Mouse (Mus musculus): Measurements from ENCODE around the gene S1pr2. TPM values are rescaled to one million over a fixed set of nuclear protein-coding genes. Genes with fewer than 3 reads are reported as not detected.

Gene S1pr2
- polyA plus RNA-seq (2012; rRNA removed) (28.3 and 37.6 TPM in 2 replicates), polyA plus RNA-seq (2014; fragmentation: Nextera tagmentation; extraction: Ambion mirVana) (59.9 and 67.9 TPM in 2 replicates)

- H3K27me3 ChIP-seq (ENCODE audit: control insufficient read depth, insufficient read depth, low read length) = no peaks in the 10 kb centered on the region
- peak within 1 kb of the TSS; percentile 92 for H3K4me3 ChIP-seq (replicated peaks; ENCODE audit: low read length)
- ATAC-seq (ENCODE audit: low FRiP score, low read depth) = peak; percentile 80
- WGBS = 9% methylated on average over 33 of the region's 47 CpGs
- H3K4me1 ChIP-seq (ENCODE audit: control insufficient read depth, insufficient read depth, low read length) = peaks cover 41% of the 10 kb centered on the region
- H3K27ac ChIP-seq (replicated peaks; ENCODE audit: low read depth, low read length) = peak within 1 kb of the TSS; percentile 98
- no peaks in the 10 kb centered on the region for H3K9me3 ChIP-seq (ENCODE audit: control insufficient read depth, low read length)
- peak within 1 kb of the TSS; percentile 70 for H3K4me2 ChIP-seq (replicated peaks; ENCODE audit: low read depth, low read length, severe bottlenecking)
- H3K9ac ChIP-seq (ENCODE audit: low read depth, low read length, severe bottlenecking) = peak within 1 kb of the TSS; percentile 93
- TF ChIP-seq POLR2A (IDR thresholded peaks at IDR 0.05; ENCODE audit: borderline replicate concordance, extremely low read depth, insufficient read depth, insufficient read length) = peak; percentile 18; the same call in 1 of the 2 replicates
- no peaks in the 10 kb centered on the region; the same call in 1 of the 2 replicates for H3K36me3 ChIP-seq (ENCODE audit: control insufficient read depth, insufficient read depth, low read length)
- peak; percentile 92 for DNase-seq (ENCODE audit: low spot score)
These were observed at the start of gene S1pr2 for GRCm38 (mm10) chr9:20976216-20976960. Gene S1pr2, minus strand, starts transcription at chr9:20976781.

DNA sequence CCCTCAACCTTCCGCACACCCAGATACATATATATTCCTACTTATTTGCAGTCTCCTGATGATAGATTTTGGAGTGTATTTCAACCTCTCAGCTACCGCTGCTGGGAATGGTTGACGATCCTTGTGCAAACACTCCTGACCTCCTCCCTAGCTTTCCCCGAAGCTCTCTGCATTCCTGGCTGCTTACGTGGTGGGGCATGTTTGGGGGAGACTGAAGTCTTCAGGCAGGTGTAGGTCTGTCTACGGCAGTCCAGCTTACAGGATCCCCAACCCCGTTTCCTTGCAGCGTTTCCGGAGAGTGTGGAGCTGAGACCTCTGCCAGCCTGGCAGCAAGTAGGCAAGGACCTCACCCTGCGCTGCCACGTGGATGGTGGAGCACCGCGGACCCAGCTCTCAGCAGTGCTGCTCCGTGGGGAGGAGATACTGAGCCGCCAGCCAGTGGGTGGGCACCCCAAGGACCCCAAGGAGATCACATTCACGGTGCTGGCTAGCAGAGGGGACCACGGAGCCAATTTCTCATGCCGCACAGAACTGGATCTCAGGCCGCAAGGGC lies 48.8 kb upstream of the S1pr2 start:
- ATAC-seq (ENCODE audit: low FRiP score, low read depth) (no peak), DNase-seq (ENCODE audit: low spot score) (no peak)
- peaks cover 14% of the 10 kb centered on the region for H3K27me3 ChIP-seq (ENCODE audit: control insufficient read depth, insufficient read depth, low read length)
- no peak overlapping the region for H3K27ac ChIP-seq (replicated peaks; ENCODE audit: low read depth, low read length)
- peaks cover 7% of the 10 kb centered on the region; the same call in 1 of the 2 replicates for H3K4me1 ChIP-seq (ENCODE audit: control insufficient read depth, insufficient read depth, low read length)
- H3K9ac ChIP-seq (ENCODE audit: low read depth, low read length, severe bottlenecking) = no peak overlapping the region
- no peak overlapping the region for H3K4me2 ChIP-seq (replicated peaks; ENCODE audit: low read depth, low read length, severe bottlenecking)
- 68% methylated on average over 19 of the region's 19 CpGs for WGBS
- no peak overlapping the region for H3K4me3 ChIP-seq (replicated peaks; ENCODE audit: low read length)
- H3K9me3 ChIP-seq (ENCODE audit: control insufficient read depth, low read length) = no peaks in the 10 kb centered on the region
- no peaks in the 10 kb centered on the region for H3K36me3 ChIP-seq (ENCODE audit: control insufficient read depth, insufficient read depth, low read length)
- no peak for TF ChIP-seq POLR2A (IDR thresholded peaks at IDR 0.05; ENCODE audit: borderline replicate concordance, extremely low read depth, insufficient read depth, insufficient read length)

GRCm38 (mm10) chr9:21022726-21023125 lies 46.1 kb upstream of the S1pr2 start:
- TF ChIP-seq POLR2A (IDR thresholded peaks at IDR 0.05; ENCODE audit: borderline replicate concordance, extremely low read depth, insufficient read depth, insufficient read length) = no peak
- 73% methylated on average over 1 of the region's 1 CpGs for WGBS
- Histone ChIP-seq H3K4me2 (replicated peaks; ENCODE audit: low read depth, low read length, severe bottlenecking) (no peak overlapping the region), H3K27ac (replicated peaks; ENCODE audit: low read depth, low read length) (no peak overlapping the region), H3K9me3 (ENCODE audit: control insufficient read depth, low read length) (no peaks in the 10 kb centered on the region), H3K9ac (ENCODE audit: low read depth, low read length, severe bottlenecking) (no peak overlapping the region), H3K4me3 (replicated peaks; ENCODE audit: low read length) (no peak overlapping the region), H3K4me1 (ENCODE audit: control insufficient read depth, insufficient read depth, low read length) (no peaks in the 10 kb centered on the region), H3K27me3 (ENCODE audit: control insufficient read depth, insufficient read depth, low read length) (0 out of 2 replicates have a peak, but pooled peaks cover under 1% of the 10 kb centered on the region), H3K36me3 (ENCODE audit: control insufficient read depth, insufficient read depth, low read length) (no peaks in the 10 kb centered on the region)
- no peak for ATAC-seq (ENCODE audit: low FRiP score, low read depth)
- DNase-seq (ENCODE audit: low spot score) = no peak

DNA sequence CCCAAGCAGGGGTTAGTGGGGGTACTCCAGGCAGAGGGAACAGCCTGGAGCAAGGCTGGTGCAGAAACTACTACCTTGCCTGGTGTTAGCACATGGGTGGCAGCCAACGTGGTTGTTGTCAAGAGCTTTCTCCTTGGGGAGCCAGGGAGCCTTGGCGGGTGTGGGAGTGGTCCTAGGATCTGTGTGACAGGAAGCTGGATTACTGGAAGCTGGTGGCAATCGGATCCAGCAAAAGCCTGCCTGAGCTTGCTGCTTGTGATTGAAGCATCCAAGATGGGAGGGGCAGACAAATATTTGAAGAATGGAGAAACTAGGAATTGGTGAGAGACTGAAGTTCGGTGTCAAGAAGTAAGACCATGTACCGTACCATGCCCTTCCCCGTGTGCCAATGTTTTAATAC lies 45.7 kb upstream of the S1pr2 start:
- Histone ChIP-seq H3K4me2 (replicated peaks; ENCODE audit: low read depth, low read length, severe bottlenecking) (no peak overlapping the region), H3K27me3 (ENCODE audit: control insufficient read depth, insufficient read depth, low read length) (peaks cover 4% of the 10 kb centered on the region; the same call in 1 of the 2 replicates), H3K27ac (replicated peaks; ENCODE audit: low read depth, low read length) (no peak overlapping the region), H3K9ac (ENCODE audit: low read depth, low read length, severe bottlenecking) (no peak overlapping the region), H3K4me3 (replicated peaks; ENCODE audit: low read length) (no peak overlapping the region), H3K9me3 (ENCODE audit: control insufficient read depth, low read length) (no peaks in the 10 kb centered on the region), H3K4me1 (ENCODE audit: control insufficient read depth, insufficient read depth, low read length) (no peaks in the 10 kb centered on the region), H3K36me3 (ENCODE audit: control insufficient read depth, insufficient read depth, low read length) (no peaks in the 10 kb centered on the region)
- 52% methylated on average over 6 of the region's 6 CpGs for whole genome bisulfite sequencing
- no peak for ATAC-seq (ENCODE audit: low FRiP score, low read depth)
- no peak for DNase-seq (ENCODE audit: low spot score)
- no peak for TF ChIP-seq POLR2A (IDR thresholded peaks at IDR 0.05; ENCODE audit: borderline replicate concordance, extremely low read depth, insufficient read depth, insufficient read length)

DNA sequence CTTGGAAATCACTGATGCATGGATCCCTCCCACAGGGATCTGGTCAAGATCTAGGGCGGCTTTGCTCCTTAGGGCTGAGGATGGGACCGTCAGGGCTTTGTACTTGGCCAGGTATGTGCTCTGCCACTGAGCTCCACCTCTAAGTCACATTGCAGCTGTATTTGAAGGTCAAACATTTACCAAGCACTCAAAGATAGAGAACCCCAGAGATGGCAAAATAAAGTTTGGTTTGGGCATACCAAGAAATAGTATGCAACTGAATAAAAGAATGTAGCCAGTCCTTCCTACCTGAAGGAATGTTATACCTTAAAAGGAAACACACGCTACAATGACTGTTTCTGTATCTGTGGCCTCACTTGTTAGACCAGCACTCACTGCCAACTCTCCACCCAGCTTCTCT lies 44.8 kb upstream of the S1pr2 start:
- no peaks in the 10 kb centered on the region for H3K4me1 ChIP-seq (ENCODE audit: control insufficient read depth, insufficient read depth, low read length)
- H3K9me3 ChIP-seq (ENCODE audit: control insufficient read depth, low read length) = no peaks in the 10 kb centered on the region
- no peak overlapping the region for H3K27ac ChIP-seq (replicated peaks; ENCODE audit: low read depth, low read length)
- no peak overlapping the region for H3K4me2 ChIP-seq (replicated peaks; ENCODE audit: low read depth, low read length, severe bottlenecking)
- H3K9ac ChIP-seq (ENCODE audit: low read depth, low read length, severe bottlenecking) = no peak overlapping the region
- 83% methylated on average over 3 of the region's 3 CpGs for WGBS
- DNase-seq (ENCODE audit: low spot score) (no peak), ATAC-seq (ENCODE audit: low FRiP score, low read depth) (no peak)
- no peaks in the 10 kb centered on the region for H3K36me3 ChIP-seq (ENCODE audit: control insufficient read depth, insufficient read depth, low read length)
- H3K27me3 ChIP-seq (ENCODE audit: control insufficient read depth, insufficient read depth, low read length) = peaks cover 14% of the 10 kb centered on the region; the same call in 1 of the 2 replicates
- no peak overlapping the region for H3K4me3 ChIP-seq (replicated peaks; ENCODE audit: low read length)
- TF ChIP-seq POLR2A (IDR thresholded peaks at IDR 0.05; ENCODE audit: borderline replicate concordance, extremely low read depth, insufficient read depth, insufficient read length) = no peak
